Mouse (Mus musculus): Measurements from ENCODE around the gene Gpc6.
A peak's percentile ranks its signal among the peaks of the same experiment; 100 is the strongest.

Gene Gpc6

GRCm38 (mm10) chr14:117854498-117854897 is 929.4 kb downstream of the Gpc6 start:
- DNase-seq (ENCODE audit: low spot score): no peak

GRCm38 (mm10) chr14:117871268-117871667 is 946.2 kb downstream of the Gpc6 start:
- no peak for DNase-seq (ENCODE audit: low spot score)

GRCm38 (mm10) chr14:117879313-117879712 is 954.2 kb downstream of the Gpc6 start:
- DNase-seq (ENCODE audit: low spot score): no peak

GRCm38 (mm10) chr14:117881112-117881511 is 956.0 kb downstream of the Gpc6 start:
- no peak for DNase-seq (ENCODE audit: low spot score)

- peak; percentile 71 for DNase-seq (ENCODE audit: low spot score)
Measured at GRCm38 (mm10) chr14:117882222-117882621, 957.1 kb downstream of the Gpc6 start.

GRCm38 (mm10) chr14:117889653-117890052 is 964.5 kb downstream of the Gpc6 start:
- no peak for DNase-seq (ENCODE audit: low spot score)

GRCm38 (mm10) chr14:117891426-117891825 is 966.3 kb downstream of the Gpc6 start:
- peak; percentile 29 for DNase-seq (ENCODE audit: low spot score)

- no peak for DNase-seq (ENCODE audit: low spot score)
Measured at GRCm38 (mm10) chr14:117892026-117892425, 966.9 kb downstream of the Gpc6 start.

GRCm38 (mm10) chr14:117894869-117895538 is 969.9 kb downstream of the Gpc6 start:
- no peak for DNase-seq (ENCODE audit: low spot score)

- DNase-seq (ENCODE audit: low spot score): no peak
Measured at GRCm38 (mm10) chr14:117895539-117895912, 970.4 kb downstream of the Gpc6 start.

- DNase-seq (ENCODE audit: low spot score): no peak
Measured at GRCm38 (mm10) chr14:117904300-117904699, 979.2 kb downstream of the Gpc6 start.

GRCm38 (mm10) chr14:117905701-117906100 is 980.6 kb downstream of the Gpc6 start:
- DNase-seq (ENCODE audit: low spot score): peak; percentile 50

- DNase-seq (ENCODE audit: low spot score): no peak
Measured at GRCm38 (mm10) chr14:117906361-117906760, 981.2 kb downstream of the Gpc6 start.

- no peak for DNase-seq (ENCODE audit: low spot score)
Measured at GRCm38 (mm10) chr14:117908231-117908920, 983.3 kb downstream of the Gpc6 start.

GRCm38 (mm10) chr14:117909046-117909445 is 983.9 kb downstream of the Gpc6 start:
- no peak for DNase-seq (ENCODE audit: low spot score)

- DNase-seq (ENCODE audit: low spot score): no peak
Measured at GRCm38 (mm10) chr14:117910323-117910722, 985.2 kb downstream of the Gpc6 start.

- no peak for DNase-seq (ENCODE audit: low spot score)
Measured at GRCm38 (mm10) chr14:117912624-117913270, 987.6 kb downstream of the Gpc6 start.

GRCm38 (mm10) chr14:117916577-117916976 is 991.5 kb downstream of the Gpc6 start:
- DNase-seq (ENCODE audit: low spot score): peak; percentile 44

- DNase-seq (ENCODE audit: low spot score): no peak
Measured at GRCm38 (mm10) chr14:117918724-117919123, 993.6 kb downstream of the Gpc6 start.

- DNase-seq (ENCODE audit: low spot score): no peak
Measured at GRCm38 (mm10) chr14:117919612-117920011, 994.5 kb downstream of the Gpc6 start.

- DNase-seq (ENCODE audit: low spot score): peak; percentile 54
Measured at GRCm38 (mm10) chr14:117921393-117922014, 996.4 kb downstream of the Gpc6 start.

GRCm38 (mm10) chr14:117923667-117924066 is 998.6 kb downstream of the Gpc6 start:
- peak; percentile 65 for DNase-seq (ENCODE audit: low spot score)

Data from embryo, embryonic 10.5 days (tissue).